Mouse (Mus musculus): ENCODE measurements around the gene Fkbp8.

Gene Fkbp8

DNA sequence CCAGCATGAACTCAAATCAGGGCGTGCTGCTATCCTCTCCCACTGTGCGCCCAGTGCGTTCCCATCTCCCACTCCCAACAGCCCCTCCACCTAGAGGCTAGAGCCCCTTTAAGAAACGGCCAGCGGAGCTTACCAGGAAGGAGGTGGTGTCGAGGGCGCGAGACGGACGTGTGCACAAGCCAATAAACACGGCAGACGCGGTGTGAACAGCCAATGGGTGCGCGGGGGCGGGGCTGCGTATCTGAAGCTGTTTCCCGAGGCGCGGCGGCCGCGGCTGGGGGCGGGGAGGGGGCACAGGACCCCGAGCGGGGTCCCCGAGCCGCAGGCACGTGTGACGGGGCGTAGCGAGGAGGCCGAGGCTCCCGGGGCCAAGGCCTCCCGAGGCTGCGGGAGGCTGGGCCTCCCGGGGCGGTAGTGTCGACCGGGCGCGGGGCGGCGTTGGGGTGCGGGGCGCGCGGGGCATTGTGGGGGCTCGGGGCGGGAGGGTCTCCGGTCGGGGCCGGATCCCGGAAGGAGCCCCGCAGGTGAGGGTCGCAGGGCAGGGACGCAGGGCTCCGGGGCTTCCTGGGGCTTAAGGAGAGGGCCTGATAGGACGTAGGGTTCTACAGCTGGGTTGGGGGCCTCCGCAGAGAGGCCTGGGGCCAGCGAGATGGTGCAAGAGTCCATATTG lies at the start of gene Fkbp8, which contains the start of gene Kxd1:
TSS of gene Fkbp8 (plus strand) at position 213 of the 670 bp plus-strand sequence.
TSS of gene Kxd1 (minus strand) at position 445 of the 670 bp plus-strand sequence.
- peak; percentile 98 for DNase-seq (ENCODE audit: low spot score)

DNA sequence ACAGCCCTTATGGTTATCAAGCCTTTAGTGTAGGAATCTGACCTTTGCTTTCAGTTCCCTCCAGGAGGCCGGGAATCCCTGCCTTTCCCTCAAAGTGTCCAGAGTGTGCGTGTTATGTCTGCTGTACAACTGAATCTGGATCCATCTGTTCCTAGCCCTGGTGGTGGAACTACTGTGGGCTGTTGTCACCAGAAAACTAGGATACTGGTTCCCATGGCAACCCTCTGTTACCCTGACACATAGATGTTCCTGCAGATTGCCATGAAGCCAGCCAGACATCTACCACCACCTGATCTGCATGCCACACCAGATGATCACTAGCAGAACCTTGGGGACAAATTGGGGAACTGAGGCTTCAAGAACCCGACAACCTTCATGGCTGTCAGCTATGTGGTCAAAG lies 45.6 kb upstream of the Fkbp8 start:
- no peak for DNase-seq (ENCODE audit: low spot score)

DNA sequence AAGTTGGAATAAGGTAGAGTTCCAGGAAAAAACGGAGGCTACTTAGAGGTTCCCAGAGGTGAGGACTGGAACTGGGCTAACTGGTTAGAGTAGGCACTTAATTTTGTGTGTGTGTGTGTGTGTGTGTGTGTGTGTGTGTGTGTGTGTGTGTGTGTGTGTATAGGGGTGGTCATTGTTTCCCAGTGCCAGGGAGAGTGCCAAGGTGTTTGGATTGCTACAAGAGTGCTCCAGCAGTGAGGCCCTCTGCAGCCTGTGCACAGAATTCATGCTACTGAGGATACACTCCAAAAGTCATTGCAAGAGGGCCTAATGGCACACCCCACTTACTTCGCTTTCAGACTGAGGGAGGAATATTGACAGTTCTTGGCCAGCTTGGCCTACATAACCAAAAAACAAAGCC lies 44.6 kb upstream of the Fkbp8 start:
- DNase-seq (ENCODE audit: low spot score): no peak

DNA sequence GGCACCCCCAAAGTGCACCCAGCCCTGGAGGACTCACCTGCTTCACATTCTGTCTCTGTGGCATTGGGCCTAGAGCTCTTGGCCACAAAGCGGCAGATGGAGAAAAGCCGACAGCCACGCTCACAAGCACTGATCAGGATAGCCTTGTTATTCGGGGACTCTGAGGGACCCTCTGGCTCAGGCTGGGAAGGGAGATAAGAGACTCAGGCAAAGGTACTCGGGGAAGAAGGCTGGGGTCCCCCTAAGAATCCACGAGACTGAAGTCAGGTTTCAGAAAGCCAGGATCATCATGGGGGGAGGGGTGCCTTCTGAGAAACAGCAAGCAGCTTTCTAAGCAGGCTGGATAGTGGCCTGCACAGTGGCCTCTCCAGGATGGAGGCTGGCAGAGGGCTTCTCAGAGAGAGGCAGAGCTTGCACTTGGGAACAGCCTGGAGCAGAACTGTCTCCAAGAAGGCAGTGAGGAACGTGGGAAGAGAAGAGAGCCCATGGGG lies 41.3 kb upstream of the Fkbp8 start:
- DNase-seq (ENCODE audit: low spot score): no peak

DNA sequence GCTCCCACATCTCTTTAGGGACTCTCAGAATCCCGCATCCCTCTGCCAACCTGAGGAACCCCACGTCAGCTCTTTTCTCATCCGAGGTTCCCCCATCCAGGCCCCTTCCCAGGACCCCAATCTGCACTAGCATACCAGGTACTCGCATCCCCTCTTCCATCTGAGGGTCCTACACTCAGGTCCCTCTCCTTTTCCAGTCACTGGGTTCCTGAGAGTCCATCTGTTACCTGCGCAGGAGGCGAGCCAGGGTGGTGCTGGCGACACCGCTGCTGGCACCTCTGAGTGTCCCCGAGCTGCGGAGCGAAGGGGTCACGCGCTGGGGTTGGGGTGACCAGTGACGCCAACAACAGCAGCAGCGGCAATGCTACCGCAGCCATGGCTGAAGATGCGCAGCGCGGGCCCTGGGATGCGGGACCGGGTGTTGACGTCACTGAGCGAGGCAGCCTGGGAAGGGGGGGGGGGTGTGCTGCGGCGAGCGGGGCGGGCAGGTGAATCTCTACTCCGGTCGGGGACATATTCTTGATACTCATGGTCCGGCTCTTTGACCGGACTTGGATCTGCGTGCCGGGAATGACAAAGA lies 40.5 kb upstream of the Fkbp8 start, which contains the start of gene Tmem59l:
TSS of gene Tmem59l (minus strand) at position 418 of the 580 bp plus-strand sequence.
- DNase-seq (ENCODE audit: low spot score): no peak

DNA sequence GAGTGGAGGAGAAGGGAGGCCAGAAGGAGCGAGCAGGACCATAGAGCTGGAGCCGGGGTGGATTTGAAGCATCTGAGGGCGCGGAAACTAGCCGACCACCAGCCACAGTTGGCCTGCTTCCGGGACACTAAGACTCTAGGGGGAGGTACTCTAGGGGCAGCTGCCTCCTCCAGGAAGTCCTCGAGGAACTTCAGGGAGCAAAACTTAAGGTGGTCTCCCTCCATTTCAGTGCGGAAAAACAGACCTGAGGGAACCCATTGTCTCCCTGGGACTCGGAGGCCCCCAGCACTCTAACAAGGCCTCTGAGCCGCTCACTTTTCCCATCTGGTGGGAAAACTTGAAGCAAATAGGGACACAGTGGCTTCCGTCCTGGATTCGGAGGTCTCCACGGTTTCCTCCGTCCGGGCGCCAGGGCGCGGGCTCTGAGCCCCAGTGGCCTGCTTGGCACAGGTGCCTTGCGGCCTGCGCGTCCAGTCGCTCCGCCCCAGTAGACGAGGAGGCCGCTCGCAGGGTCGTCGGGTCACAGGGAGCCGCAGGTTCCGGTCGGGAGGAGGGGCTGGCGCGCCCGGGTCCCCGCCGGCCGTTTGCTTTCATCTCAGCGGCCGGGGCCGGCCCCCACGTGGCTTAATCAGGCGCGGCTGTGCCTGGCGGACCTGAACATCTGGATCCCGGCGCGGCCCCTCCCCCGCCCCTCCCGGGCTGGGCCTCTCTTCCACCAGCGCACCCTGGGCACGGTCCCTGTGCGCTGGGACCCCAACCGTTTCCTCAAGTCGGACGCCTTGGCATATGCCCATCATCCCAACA lies 39.3 kb upstream of the Fkbp8 start:
- no peak for DNase-seq (ENCODE audit: low spot score)

DNA sequence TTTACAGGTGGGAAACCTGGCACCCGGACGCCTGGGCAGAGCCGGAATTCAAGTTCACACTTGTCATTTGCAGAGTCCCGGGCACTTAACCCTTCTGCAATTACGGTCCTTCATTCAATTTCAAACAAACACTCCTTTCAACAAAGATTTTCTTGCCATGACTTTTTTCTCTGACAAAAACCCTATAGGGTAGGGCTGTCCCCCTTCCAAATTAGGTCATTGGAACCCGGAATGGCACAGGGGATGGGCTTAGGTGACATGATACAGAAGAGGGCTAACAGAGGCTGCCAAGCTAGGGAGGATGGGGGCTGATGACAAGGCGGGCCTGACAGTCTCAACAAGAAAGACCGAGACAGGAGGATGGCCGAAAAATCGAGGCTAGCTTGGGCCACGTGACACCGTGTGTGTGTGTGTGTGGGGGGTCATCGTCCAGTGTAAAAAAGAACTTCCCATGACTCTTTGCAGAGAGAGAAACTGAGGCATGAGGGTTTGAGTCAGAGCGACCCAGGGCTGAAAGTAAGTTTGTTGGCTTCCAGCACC lies 38.5 kb upstream of the Fkbp8 start:
- no peak for DNase-seq (ENCODE audit: low spot score)

DNA sequence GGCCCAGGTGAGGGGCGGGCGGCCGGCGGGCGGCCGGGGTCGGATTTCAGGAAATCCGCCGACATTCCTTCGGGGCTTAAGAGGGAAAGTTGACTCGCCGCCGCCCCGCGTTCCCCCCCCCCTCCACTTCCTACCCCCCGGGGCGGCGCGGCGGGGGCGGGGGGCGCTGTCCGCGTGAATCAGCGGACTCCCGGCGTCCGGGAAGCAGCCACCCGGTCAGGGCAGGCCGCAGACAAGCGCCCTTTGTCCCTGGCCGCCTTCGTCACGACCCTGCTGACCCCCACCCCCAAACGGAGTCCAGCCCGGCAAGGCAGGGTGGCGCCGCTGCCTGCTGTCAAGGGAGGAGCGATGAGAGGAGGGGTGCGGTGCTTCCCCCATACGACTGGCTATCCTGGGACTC lies 37.9 kb upstream of the Fkbp8 start:
- DNase-seq (ENCODE audit: low spot score): no peak

DNA sequence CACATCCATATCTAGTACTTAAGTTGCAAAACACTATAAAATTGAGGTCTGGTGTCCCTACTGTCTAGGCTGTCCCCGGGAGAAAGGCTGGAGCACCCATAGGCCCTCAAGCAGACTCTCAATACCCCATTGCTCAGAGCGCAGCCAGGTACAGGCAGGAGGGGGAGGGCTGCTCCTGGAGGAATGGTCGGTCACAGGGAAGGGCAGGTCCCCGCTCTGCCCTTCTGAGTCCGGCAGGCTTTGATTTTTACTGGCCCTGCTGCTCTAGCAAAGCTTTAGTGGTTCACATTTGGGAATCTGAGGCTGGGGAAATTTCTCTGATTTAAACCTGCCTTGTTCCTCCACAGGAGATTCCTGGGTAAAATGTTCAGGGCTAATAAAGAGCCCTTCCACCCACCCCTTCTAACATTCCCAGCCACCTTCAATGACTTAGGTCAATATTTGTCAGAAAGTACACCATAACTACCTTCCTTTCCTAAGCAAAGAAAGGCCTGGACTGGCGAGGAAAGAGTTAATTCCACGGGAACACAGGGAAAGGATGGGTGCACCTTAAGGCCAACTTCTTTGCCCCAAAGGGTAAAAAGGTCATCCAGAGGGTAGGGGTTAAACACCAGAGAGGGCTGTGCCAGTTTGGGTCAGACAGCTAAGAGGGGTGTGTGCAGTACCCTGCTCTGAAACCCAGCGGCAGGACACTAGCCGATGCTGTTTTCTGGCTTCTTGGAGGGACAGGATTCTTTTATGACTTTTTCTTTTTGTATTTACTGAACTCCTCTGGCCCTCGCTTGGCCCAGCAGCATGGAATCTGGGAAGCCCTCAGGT lies 37.3 kb upstream of the Fkbp8 start:
- DNase-seq (ENCODE audit: low spot score): no peak

DNA sequence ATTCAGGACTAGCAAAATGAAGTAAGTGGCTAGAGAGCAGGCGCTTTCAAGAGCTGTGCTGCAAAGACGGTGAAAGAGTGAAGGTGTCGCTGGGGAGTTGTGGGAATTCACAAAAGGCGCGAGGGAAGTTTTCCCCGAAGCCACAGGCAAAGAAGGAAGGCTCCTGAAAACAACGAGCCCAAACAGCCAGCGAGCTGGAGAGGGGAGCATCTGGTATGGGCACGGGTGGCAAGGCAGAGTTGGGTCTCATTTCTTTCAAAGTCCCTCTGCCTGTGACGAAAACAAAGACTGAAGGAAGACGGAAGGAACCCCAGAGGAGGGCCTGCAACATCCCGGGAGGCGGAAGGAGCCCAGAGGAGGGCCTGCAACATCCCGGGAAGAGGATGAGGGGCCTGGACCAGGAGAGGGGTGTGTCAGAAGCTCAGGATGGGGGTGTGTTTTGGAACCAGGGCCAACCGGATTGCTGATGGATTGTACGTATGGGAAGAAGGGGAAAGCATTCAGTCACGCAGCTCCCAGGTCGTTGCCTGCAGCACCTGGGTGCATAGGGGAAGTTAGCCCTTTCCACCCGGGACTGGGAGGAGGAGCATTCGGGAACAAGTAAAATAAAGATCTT lies 36.5 kb upstream of the Fkbp8 start:
- no peak for DNase-seq (ENCODE audit: low spot score)

DNA sequence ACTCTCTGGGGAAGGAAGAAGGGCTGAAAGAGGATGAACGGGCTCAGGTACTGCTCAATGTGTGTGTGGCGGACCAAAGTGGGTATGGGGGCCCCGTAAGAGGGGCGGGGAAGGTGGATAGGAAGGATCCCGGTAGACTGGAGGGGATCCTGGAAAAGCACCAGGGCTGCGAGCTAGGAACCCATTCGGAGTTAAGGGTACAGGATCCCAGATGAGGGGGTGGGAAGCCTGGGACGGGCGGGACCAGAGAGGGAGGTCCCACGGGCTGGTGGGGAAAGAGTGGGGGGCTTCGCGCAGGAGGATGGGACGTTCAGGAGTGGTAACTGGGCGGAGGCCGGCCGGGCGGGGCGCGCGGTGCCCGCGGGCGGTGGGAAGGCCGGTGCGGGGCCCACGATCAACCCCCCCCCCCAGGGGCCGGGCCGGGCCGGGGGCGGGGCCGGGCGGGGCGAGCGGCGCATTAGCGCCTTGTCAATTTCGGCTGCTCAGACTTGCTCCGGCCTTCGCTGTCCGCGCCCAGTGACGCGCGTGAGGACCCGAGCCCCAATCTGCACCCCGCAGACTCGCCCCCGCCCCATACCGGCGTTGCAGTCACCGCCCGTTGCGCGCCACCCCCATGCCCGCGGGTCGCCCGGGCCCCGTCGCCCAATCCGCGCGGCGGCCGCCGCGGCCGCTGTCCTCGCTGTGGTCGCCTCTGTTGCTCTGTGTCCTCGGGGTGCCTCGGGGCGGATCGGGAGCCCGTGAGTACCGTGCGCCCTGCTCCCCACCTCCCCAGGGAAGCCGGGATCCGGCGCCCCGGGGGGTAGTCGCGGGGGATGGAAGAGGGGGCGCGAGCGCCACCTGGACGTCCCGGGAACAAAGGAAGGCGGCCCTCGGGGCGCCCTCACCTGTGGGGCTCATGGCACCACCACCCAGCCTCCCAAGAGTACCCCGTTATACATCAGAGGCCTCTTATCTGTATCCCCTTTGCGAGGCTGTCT lies 34.6 kb upstream of the Fkbp8 start, which contains the start of gene Crlf1:
TSS of gene Crlf1 (plus strand) at position 495 of the 977 bp plus-strand sequence.
- DNase-seq (ENCODE audit: low spot score): no peak

DNA sequence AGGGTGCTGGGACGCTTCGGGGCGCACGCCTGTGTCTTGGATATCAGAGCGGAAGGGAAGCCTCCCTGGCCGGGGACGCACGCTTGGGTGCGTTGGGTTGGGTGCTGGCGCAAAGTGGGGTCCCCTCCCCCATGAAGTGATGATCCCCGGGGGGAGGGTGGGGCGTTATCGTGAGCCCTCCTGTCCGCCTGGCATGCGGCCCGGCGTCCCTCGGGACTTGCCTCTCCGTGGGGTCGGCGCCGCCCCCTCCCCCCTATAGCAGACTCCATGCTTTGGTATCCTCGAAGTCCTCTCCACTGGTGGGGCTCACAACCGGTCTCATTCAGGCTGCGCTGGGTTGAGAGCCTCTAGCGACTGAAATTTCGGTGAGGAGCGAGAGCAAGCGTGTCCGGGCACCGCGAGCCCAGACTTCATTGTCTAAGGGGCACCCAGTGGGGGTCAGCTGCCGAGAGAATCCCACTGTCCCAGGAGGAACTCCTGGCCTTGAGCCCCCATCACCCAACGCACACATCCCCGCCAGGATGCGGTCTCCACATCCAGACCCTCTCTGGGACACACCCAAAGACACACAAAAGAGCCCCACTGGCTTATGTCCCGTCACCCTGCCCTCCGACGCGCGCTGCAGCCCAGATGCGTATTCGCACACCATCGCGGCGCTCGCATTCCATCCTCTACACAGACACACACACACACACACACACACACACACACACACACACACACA lies 33.7 kb upstream of the Fkbp8 start:
- no peak for DNase-seq (ENCODE audit: low spot score)

DNA sequence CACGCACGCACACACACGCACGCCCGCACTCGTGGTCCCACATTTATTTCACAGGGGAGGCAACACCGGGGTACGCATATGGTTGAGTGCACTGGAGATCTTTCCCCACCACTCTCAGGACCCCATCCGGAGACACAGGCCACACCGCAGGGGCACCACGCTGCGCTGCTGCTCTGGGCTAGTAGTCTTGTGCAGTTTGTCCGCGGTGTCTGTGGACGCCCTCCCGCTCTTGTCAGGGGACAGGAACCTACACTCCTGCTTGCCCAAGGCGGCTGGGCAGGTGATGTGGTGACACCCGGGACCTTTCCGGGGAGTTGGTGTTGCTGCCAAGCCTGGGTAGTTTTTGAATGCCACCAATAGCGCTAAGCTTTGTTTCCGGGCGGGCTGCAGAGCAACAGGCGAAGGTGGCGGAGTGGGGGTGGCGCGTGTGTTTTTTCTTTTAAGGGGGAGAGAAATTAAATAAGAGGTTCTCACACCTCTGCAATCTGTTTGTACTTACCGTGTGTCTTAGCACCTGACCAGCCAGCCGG lies 33.0 kb upstream of the Fkbp8 start:
- DNase-seq (ENCODE audit: low spot score): no peak

DNA sequence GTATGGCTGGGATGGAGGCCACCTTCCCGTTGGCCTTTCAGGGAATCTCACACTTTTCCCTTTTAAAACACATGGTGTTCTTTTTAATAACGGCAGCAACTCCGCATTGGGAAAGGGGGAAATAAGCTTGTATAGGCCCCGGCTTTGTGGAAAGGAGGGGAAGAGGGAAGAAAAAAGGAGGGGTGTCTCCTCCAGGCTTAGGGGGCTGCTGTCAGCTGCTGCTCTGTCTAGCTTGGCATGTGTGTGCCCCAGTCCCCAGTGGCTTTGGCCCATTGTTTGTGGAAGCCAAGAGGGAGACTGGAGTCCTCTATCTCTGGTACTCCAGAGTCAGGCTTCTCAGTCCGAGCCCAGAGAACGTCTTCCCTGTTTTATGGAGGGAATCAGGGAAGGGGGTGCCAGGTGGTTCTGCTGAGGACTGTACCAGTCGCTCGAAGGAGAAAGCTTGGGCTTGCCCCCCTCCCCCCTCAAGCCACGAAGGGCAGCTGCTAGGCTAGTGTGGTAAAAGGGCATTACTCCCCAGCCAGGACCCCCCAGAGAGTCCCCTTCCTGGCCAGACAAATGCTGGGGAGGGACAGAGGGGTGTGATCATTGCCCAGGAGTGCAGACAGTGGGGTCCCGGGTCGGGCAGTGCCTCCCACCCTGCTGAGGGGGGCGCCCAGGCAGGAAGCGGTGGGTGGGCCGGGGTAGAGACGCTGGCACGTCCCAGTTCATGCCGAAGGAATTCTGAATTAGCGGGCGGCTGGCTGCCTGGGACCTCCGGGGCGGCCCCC lies 32.3 kb upstream of the Fkbp8 start:
- no peak for DNase-seq (ENCODE audit: low spot score)

DNA sequence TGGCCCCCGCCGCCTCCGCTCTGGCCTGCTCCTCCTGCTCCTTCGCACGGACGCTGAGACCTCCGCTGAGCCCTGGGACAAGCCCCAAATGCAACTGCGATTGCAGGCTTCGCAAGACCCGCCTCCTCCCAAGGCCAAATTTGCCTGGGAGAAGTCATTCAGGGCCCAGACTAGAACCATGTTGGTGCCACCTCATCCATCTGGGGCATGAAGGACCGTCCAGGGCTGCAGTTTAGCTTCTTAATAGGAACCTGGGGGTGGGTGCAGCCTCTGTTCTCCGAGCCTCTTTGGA lies 31.8 kb upstream of the Fkbp8 start:
- DNase-seq (ENCODE audit: low spot score): no peak

DNA sequence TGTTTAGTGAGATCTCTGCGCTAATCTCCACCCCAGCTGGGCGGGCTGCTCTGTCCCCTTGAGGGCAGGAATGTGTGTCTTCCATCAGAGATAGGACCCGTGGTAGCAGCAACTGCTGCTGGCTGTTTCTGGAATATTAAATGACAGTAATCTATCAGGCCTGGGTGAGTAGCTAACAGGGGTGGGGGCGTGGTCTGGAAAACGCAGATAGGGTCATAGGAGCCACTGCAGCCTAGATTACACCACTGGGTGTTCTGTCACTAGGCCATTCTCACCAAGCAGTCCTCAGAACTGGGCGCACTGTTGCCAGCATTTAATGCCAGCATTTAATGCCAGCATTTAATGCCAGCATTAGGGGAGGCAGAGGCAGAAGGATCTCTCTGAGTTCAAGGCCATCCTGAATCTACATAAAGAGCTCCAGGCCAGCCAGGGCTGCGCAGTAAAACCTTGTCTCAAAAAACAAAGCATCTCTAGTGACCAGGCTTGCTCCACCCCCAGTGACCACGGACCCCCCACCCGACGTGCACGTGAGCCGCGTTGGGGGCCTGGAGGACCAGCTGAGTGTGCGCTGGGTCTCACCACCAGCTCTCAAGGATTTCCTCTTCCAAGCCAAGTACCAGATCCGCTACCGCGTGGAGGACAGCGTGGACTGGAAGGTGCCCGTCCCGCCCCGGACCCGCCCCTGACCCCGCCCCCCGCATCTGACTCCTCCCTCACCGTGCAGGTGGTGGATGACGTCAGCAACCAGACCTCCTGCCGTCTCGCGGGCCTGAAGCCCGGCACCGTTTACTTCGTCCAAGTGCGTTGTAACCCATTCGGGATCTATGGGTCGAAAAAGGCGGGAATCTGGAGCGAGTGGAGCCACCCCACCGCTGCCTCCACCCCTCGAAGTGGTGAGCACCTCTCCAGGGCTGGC lies 26.9 kb upstream of the Fkbp8 start:
- DNase-seq (ENCODE audit: low spot score): no peak

DNA sequence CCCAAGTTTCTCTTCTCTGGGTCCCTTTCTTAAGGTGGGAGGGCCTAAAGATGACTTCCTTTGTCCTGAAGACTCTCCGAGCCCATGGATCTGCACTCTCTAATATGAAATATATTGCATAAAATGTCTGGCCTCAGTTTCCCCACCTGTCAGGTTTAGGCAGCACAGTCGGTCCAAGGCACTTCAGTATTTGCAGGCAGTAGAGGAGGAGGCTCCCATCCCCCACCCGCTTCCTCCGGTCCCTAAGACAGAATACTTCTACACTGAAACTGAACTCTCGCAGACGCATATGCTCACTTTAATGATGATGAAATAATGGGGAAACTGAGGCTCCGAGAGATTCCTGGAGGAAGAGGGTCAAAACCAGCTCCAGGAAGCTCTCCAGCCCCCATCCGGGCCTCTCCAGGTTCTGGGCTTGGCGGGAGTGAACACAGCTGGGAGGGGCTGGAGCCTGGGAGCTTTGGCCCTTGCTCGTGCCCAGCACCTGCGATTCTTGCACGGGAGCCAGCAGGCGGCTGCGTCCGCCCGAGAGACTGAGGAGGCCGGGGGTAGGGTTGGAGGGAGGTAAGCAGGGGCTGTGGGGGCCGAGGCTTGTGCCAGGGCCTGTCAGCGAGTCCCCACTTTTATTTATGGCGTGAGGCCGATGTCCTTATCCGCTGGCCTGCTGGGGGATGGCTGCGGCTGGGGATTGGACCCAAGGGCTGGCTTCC lies 25.5 kb upstream of the Fkbp8 start:
- no peak for DNase-seq (ENCODE audit: low spot score)
